Mouse (Mus musculus) E14TG2a.4 (cell line): ENCODE results near the gene Smyd3.
"Not testable (repeated sequence)": the region's sequence is repeated elsewhere in the genome, so short reads cannot be mapped to it uniquely, and the experiment has no call there.

Source experiments
- H3K27me3 ChIP-seq: 2 replicates; pipeline ENCODE4 v1.6.1; 2014; ENCODE audit warnings: low read length, control low read depth; ENCODE audit not compliant: insufficient read depth
- H3K36me3 ChIP-seq: 2 replicates; pipeline ENCODE4 v1.6.1; 2014; ENCODE audit warnings: low read length, control low read depth; ENCODE audit not compliant: insufficient read depth
- H3K4me1 ChIP-seq: replicated peaks from 2 replicates; pipeline ENCODE4 v1.6.1; 2014; ENCODE audit warnings: low read depth, low read length, control low read depth
- H3K4me3 ChIP-seq: replicated peaks from 2 replicates; pipeline ENCODE4 v1.5.1; 2014; ENCODE audit warnings: mild to moderate bottlenecking, low read length
- H3K9me3 ChIP-seq: 2 replicates; pipeline ENCODE4 v1.6.1; 2014; ENCODE audit warnings: low read length, control low read depth
- CTCF ChIP-seq: conservative IDR thresholded peaks from 2 replicates; pipeline ENCODE4 v1.5.1; 2014; ENCODE audit warnings: low read length
- NANOG ChIP-seq: IDR thresholded peaks from 2 replicates; pipeline ENCODE4 v1.6.1; 2014; ENCODE audit warnings: borderline replicate concordance, low read length, mixed read lengths
- POU5F1 ChIP-seq: IDR thresholded peaks from 2 replicates; pipeline ENCODE4 v1.6.1; 2014; ENCODE audit warnings: low read length, borderline replicate concordance

The Smyd3 gene

DNA sequence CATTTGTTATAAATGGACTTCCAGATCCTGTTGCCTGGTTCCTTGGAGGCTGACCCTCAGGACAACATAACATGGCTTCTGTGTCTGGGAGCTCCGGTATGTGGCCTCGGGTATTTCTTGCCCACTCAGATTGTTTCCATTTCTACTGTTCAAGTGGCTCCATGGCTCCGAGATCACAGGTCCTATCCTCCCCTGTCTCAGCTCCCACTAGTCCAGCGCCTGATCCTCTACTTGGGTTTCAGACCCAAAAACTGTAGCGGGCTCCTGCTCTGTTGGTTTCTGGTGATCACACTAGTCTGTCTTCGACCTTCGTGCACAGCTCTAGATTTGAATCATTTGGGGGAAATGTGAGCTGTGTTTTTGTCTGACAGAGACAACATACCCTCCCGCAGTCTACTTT lies 347.3 kb downstream of the Smyd3 start:
- Histone ChIP-seq H3K4me3 (no peak overlapping the region), H3K9me3 (no peaks in the 10 kb centered on the region), H3K36me3 (no peaks in the 10 kb centered on the region), H3K4me1 (0 out of 2 replicates have a peak, but pooled peaks cover 3% of the 10 kb centered on the region), H3K27me3 (no peaks in the 10 kb centered on the region)
- TF ChIP-seq NANOG: no peak
- no peak for TF ChIP-seq POU5F1
- TF ChIP-seq CTCF: no peak

GRCm38 (mm10) chr1:179169749-179170148 lies 348.1 kb downstream of the Smyd3 start:
- Histone ChIP-seq H3K4me1 (0 out of 2 replicates have a peak, but pooled peaks cover 3% of the 10 kb centered on the region), H3K4me3 (no peak overlapping the region), H3K27me3 (no peaks in the 10 kb centered on the region), H3K9me3 (no peaks in the 10 kb centered on the region), H3K36me3 (no peaks in the 10 kb centered on the region)
- TF ChIP-seq POU5F1: no peak

DNA sequence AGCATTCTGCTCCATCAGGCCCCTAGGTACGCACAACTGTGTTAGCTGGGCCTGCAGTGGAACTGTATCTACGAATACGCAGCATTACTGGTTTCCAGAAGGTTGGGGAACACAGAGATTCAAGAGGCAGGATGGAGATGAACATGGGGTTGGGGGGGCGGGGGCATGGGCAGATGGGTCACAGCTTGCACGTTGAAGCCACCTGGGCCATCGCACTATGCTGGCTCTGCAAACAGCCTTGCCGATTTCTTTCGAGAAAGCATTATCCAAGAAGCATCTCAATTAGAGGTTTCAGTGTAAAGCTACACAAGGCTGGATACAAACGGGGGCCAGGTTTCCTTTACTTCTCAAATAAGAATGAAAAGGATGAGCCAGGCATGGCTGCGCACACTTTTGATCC lies 348.7 kb downstream of the Smyd3 start:
- Histone ChIP-seq H3K36me3 (no peaks in the 10 kb centered on the region), H3K27me3 (no peaks in the 10 kb centered on the region), H3K4me3 (no peak overlapping the region), H3K4me1 (0 out of 2 replicates have a peak, but pooled peaks cover 3% of the 10 kb centered on the region), H3K9me3 (no peaks in the 10 kb centered on the region)
- TF ChIP-seq NANOG (no peak), POU5F1 (no peak), CTCF (no peak)

DNA sequence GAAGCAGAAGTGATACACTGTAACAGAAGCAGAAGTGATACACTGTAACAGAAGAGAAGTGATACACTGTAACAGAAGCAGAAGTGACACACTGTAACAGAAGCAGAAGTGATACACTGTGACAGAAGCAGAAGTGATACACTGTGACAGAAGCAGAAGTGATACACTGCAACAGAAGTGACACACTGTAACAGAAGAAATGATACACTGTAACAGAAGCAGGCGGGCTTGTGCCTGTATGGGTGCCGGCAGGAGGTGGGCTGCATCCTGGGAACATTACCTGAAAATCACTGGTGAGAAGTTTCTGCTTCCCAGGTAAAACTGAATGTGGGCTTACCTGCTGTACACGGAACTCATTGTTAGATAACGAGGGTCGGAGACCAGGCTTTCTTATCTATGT lies 353.6 kb downstream of the Smyd3 start:
- H3K4me3 ChIP-seq, H3K4me1 ChIP-seq, H3K27me3 ChIP-seq, H3K36me3 ChIP-seq, H3K9me3 ChIP-seq: not testable (repeated sequence)

- not testable (repeated sequence) for H3K4me3 ChIP-seq, H3K27me3 ChIP-seq, H3K4me1 ChIP-seq, H3K36me3 ChIP-seq, H3K9me3 ChIP-seq
Measured at GRCm38 (mm10) chr1:179162752-179163151, 355.1 kb downstream of the Smyd3 start.

DNA sequence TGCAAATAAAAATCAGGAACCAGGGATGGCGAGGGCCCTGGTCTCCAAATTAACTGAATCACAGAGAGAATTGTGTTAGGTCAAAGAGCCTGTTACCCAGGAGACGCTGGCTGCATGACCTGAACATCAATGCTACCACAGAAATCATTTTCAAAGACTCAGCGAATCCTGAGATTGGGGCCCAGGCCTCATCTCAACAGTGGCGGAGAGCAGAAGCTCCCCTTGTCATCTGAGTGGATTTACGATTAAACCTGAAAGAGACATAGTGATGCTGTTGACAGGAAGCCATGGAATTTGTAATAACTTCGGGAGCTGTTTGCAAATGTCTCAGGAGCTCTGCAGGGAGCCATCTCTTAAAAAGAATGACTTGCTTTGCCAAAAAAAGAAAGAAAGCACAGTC lies 355.9 kb downstream of the Smyd3 start:
- peaks cover 3% of the 10 kb centered on the region; the same call in 1 of the 2 replicates for H3K9me3 ChIP-seq
- H3K4me3 ChIP-seq: no peak overlapping the region
- no peaks in the 10 kb centered on the region for H3K27me3 ChIP-seq
- no peaks in the 10 kb centered on the region for H3K36me3 ChIP-seq
- TF ChIP-seq NANOG (no peak), CTCF (no peak), POU5F1 (no peak)
- 0 out of 2 replicates have a peak, but pooled peaks cover 3% of the 10 kb centered on the region for H3K4me1 ChIP-seq

GRCm38 (mm10) chr1:179160697-179161096 lies 357.1 kb downstream of the Smyd3 start:
- Histone ChIP-seq H3K4me1 (no peaks in the 10 kb centered on the region), H3K27me3 (no peaks in the 10 kb centered on the region), H3K36me3 (no peaks in the 10 kb centered on the region; the same call in 1 of the 2 replicates), H3K9me3 (peaks cover 10% of the 10 kb centered on the region; the same call in 1 of the 2 replicates), H3K4me3 (no peak overlapping the region)
- TF ChIP-seq CTCF (no peak), POU5F1 (no peak), NANOG (no peak)

DNA sequence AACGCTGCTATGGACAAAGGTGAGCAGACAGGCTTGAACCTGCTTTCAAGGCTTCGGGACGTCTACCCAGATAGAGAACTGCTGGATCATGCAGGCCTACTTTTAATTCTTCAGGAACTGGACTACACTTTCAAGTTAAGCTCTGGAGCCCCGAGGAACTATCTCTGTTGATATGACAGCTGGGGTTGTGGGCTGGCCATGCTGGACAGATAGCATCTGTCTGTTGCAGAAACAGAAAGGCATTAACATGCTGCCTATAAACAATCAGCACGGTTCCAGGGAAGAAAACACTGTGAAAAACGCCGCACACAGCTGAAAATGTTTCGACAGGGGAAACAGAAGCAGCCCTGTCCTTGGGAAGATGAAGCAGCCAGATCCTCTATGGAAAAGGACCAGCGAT lies 365.5 kb downstream of the Smyd3 start:
- H3K27me3 ChIP-seq: no peaks in the 10 kb centered on the region
- H3K9me3 ChIP-seq: peaks cover 10% of the 10 kb centered on the region; the same call in 1 of the 2 replicates
- H3K4me3 ChIP-seq: no peak overlapping the region
- no peaks in the 10 kb centered on the region; the same call in 1 of the 2 replicates for H3K36me3 ChIP-seq
- no peak for TF ChIP-seq NANOG
- no peak for TF ChIP-seq CTCF
- no peak for TF ChIP-seq POU5F1
- no peaks in the 10 kb centered on the region for H3K4me1 ChIP-seq

DNA sequence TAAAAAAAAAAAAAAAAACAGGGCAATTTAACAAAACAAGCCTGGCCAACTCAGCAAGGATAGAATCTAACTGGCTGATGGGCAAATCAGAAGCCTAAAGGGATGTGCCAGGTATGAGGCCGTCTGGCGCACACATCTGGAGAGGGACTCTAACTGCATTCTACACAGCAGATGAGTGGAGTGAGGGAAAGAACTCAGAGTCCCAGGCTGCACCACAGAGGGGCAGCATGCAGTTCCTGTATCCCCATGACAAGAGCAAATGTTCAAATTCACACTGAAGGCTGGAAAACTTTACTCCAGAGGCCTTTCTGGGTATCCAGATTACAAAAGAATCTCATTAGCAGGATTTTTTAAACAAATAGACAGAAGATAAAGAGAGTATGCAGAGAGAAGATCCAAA lies 366.6 kb downstream of the Smyd3 start:
- Histone ChIP-seq H3K9me3 (peaks cover 2% of the 10 kb centered on the region; the same call in 1 of the 2 replicates), H3K4me3 (no peak overlapping the region), H3K4me1 (no peaks in the 10 kb centered on the region), H3K27me3 (no peaks in the 10 kb centered on the region), H3K36me3 (no peaks in the 10 kb centered on the region; the same call in 1 of the 2 replicates)
- TF ChIP-seq POU5F1 (no peak), CTCF (no peak), NANOG (no peak)
